Mouse (Mus musculus) left cerebral cortex, postnatal 36 days (tissue): Measurements from ENCODE around the gene Pex12. TPM values are rescaled to one million over a fixed set of nuclear protein-coding genes. Genes with fewer than 3 reads are reported as not detected.
"Not testable (repeated sequence)": the region's sequence is repeated elsewhere in the genome, so short reads cannot be mapped to it uniquely, and the experiment has no call there.

ENCODE experiments used
- DNase-seq, 2 experiments: peaks; one replicate each; pipeline ENCODE4 v3.0.0; 2021 to 2022; ENCODE audit warnings: low spot score in 2 of 2, mixed read lengths in 1 of 2
- intact Hi-C: fragments of 180-260 bp; cut with DNase I; formaldehyde crosslinking; loops from one replicate; pipeline ENCODE4 v1.15.1; 2025
- total RNA-seq, 2 experiments: library from RNA; stranded (reverse); gene quantifications; 2 replicates each; pipeline ENCODE4 v1.2.3; 2021

Pex12 gene
- total RNA-seq, 2 experiments from 2014 or later = 8.1 to 11.3 TPM

GRCm38 (mm10) chr11:83291375-83292250 lies 10.8 kb downstream of the Pex12 start:
- peak; percentile 93 to 94 for DNase-seq
- intact Hi-C loops = loop anchor here (10.0 kb wide), 1 partner anchor 377 kb away; the partner anchor contains the start of gene Unc45b

- DNase-seq = no peak
- intact Hi-C loops = loop anchor here (10.0 kb wide), 1 partner anchor 375 kb away; the partner anchor contains the start of gene Unc45b
Observed at GRCm38 (mm10) chr11:83289633-83290032, 12.8 kb downstream of the Pex12 start.

- intact Hi-C loops = no loop called here
- no peak for DNase-seq
Observed at GRCm38 (mm10) chr11:83289036-83289435, 13.3 kb downstream of the Pex12 start.

- intact Hi-C loops = no loop called here
- no peak for DNase-seq
Observed at GRCm38 (mm10) chr11:83286566-83286965, 15.8 kb downstream of the Pex12 start, which contains the start of gene Slfn14. Slfn14 (minus strand) TSS chr11:83286726.

- intact Hi-C loops = no loop called here
- DNase-seq = no peak
Observed at GRCm38 (mm10) chr11:83285627-83286026, 16.8 kb downstream of the Pex12 start.

GRCm38 (mm10) chr11:83282084-83282483 lies 20.3 kb downstream of the Pex12 start:
- no peak for DNase-seq
- intact Hi-C loops = no loop called here

- intact Hi-C loops = no loop called here
- DNase-seq = no peak
Observed at GRCm38 (mm10) chr11:83279691-83280090, 22.7 kb downstream of the Pex12 start.

- intact Hi-C loops = no loop called here
- DNase-seq = no peak
Observed at GRCm38 (mm10) chr11:83279024-83279423, 23.4 kb downstream of the Pex12 start.

GRCm38 (mm10) chr11:83276251-83276650 lies 26.1 kb downstream of the Pex12 start:
- intact Hi-C loops = no loop called here
- DNase-seq = no peak

- DNase-seq = no peak
- intact Hi-C loops = no loop called here
Observed at GRCm38 (mm10) chr11:83271951-83272843, 30.2 kb downstream of the Pex12 start.

- intact Hi-C loops = no loop called here
- peak; percentile 74 to 80 for DNase-seq
Observed at GRCm38 (mm10) chr11:83271151-83271950, 31.0 kb downstream of the Pex12 start.

- intact Hi-C loops = no loop called here
- no peak for DNase-seq
Observed at GRCm38 (mm10) chr11:83270842-83271150, 31.6 kb downstream of the Pex12 start.

GRCm38 (mm10) chr11:83263146-83263545 lies 39.2 kb downstream of the Pex12 start:
- intact Hi-C loops = no loop called here
- DNase-seq = no peak

- DNase-seq = no peak
- intact Hi-C loops = no loop called here
Observed at GRCm38 (mm10) chr11:83262673-83263072, 39.7 kb downstream of the Pex12 start.

- DNase-seq, intact Hi-C loops: not testable (repeated sequence)
Observed at GRCm38 (mm10) chr11:83257211-83257610, 45.2 kb downstream of the Pex12 start.

Other genes starting within 250 kb of the Pex12 start
- 1 to 10 TPM; 1.1 to 1.8 TPM for gene Slfn2, start 237.5 kb downstream of the Pex12 start, total RNA-seq
- not detected for gene Slfn1, start 185.7 kb downstream of the Pex12 start, total RNA-seq
- not detected for gene Slfn4, start 127.4 kb downstream of the Pex12 start, total RNA-seq
- gene Slfn3, start 111.3 kb downstream of the Pex12 start, total RNA-seq = 1 to 10 TPM in 1 of 2 experiments, under 1 TPM in 1; 0.37 to 1.0 TPM
- not detected for gene Slfn14, start 15.9 kb downstream of the Pex12 start, total RNA-seq
- 100 to 1,000 TPM; 268 to 286 TPM for gene Ap2b1, start 3.6 kb downstream of the Pex12 start, total RNA-seq
- 100 to 1,000 TPM; 255 to 263 TPM for gene Rasl10b, start 106.6 kb upstream of the Pex12 start, total RNA-seq
- not detected for gene Gas2l2, start 126.9 kb upstream of the Pex12 start, total RNA-seq
- gene 1700020L24Rik, start 135.1 kb upstream of the Pex12 start, total RNA-seq = under 1 TPM in 1 of 2 experiments, not detected in 1; 0.54 TPM
- gene Mmp28, start 160.5 kb upstream of the Pex12 start, total RNA-seq = 1 to 10 TPM; 3.5 to 5.1 TPM
- gene Taf15, start 170.5 kb upstream of the Pex12 start, total RNA-seq = 10 to 100 TPM; 44.2 to 72.7 TPM
- gene Heatr9, start 219.6 kb upstream of the Pex12 start, total RNA-seq = not detected
- not detected for gene Ccl5, start 227.9 kb upstream of the Pex12 start, total RNA-seq